Mouse (Mus musculus): ENCODE results near the gene Trappc2l.

Gene Trappc2l

DNA sequence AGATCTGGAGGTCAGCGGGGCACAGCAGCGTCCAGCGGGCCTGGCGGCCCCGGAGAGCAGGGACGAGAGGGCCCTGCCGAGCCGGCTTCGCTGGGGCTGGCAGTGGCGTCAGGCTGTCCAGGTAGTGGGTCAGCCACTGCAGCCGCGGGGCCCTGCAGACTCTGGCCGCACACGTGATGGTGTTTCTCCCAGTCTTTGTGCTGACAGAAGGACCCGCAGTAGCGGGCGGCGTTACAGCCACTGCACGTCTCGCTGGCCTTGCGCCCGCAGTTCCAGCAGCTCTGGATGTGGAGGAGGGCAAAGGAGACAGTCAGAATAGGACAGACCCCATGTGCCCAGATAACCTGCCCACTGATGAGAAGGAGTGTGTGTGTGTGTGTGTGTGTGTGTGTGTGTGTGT lies 19.3 kb downstream of the Trappc2l start:
- POLR2A ChIA-PET: interaction anchor here in 2 of 4 experiments (0.6 to 1.1 kb wide), 5 partner anchors 8 to 438 kb away, joined by 3 to 4 read pairs (median 3); partner anchors contain the start of gene Pabpn1l (in 1 of the 2)
- CTCF ChIA-PET: interaction anchor here (0.6 to 1.5 kb wide), 4 partner anchors 12 to 402 kb away, joined by 3 to 9 read pairs (median 5); no protein-coding TSS in a partner anchor

DNA sequence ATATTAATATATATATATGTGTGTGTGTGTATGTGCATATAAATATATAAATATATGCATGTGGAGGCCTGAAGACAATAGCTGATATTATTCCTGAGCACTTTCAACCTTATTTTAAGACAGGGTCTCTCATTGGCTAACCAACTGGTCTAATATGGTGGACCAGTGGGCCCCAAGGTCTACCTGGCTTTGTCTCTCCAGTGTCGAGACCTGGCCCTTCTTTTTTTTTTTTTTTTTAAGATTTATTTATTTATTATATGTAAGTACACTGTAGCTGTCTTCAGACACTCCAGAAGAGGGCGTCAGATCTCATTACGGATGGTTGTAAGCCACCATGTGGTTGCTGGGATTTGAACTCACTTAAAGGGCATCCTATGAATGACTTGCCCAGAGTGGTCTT lies 20.7 kb downstream of the Trappc2l start:
- CTCF ChIA-PET: interaction anchor here in 2 of 4 experiments (0.7 to 1.6 kb wide), 2 partner anchors 28 to 263 kb away, joined by 3 to 4 read pairs; no protein-coding TSS in a partner anchor
- POLR2A ChIA-PET: interaction anchor here in 2 of 4 experiments (0.7 to 1.4 kb wide), 8 partner anchors 10 to 569 kb away, joined by 3 to 6 read pairs (median 4); partner anchors contain the start of gene Cdt1 (in 1 of the 2)

DNA sequence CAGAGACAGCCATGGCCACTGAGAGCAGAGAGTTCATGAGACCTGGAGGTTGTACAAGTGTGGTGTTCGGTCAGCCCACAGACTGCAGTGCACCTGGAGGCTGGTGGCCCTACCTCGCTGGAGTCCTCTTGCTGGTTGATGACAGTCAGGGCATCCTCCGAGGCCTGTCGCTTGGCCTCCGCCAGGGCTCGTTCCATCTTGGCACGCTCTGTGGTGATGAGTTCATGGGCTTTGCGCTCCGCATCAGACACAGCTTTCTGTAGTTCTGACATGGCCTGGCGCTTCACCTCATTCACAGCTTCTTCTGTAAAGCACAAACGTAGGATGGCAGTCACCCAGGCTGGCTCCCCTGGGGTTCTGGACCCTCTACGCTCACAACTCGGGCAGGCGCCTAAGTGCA lies 21.8 kb downstream of the Trappc2l start:
- ChIA-PET POLR2A (interaction anchor here in 2 of 4 experiments (0.6 to 1.3 kb wide), 4 partner anchors 9 to 1440 kb away, joined by 3 to 4 read pairs (median 3); partner anchors contain the start of gene Def8 (in 1 of the 2)), CTCF (interaction anchor here in 1 of 4 experiments (0.6 kb wide), 1 partner anchor 333 kb away, joined by 3 read pairs; no protein-coding TSS in a partner anchor)

DNA sequence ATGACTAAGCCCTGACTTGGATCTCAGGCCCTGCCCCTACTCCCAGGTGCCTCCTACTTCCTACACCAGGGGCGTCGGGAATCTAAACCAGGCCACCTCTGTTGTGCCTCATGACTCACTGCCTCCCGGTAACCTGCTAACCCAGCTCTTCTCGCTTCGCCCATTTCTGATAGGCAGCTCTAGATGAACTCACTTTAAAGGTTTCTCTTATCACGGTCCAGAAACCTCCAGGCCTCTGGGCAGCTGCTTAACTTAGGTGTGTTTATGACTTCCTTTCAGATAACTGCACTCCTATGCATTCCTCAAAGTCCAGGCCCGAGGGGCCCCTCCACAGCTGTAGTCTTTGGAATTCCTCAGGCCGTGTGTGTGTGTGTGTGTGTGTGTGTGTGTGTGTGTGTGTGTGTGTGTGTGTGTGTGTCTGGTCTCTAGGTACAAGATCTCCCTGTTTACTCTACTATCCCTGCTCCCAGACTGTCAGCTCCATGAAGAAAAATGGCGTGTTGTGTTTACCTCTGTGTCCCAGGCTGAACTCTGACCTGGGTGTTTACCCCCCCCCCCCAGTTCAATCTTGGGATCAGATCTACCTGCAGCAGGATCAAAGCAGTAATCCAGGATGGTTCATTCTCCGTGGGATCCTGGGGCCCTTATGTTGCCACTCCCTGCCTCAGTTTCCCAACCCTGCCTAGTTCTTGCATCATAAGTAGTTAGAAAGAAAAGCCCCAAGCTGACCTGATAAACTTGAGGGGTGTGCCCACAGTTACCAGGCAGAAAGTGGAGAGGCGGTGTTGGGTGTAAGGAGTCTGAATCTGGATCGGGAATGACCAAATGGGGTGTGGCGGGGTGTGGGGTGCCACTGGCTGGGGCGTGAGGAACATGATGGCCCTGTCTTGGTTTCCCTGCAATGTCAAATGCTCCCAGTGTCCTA lies 24.7 kb downstream of the Trappc2l start:
- ChIA-PET CTCF (interaction anchor here (0.6 to 1.2 kb wide), 6 partner anchors 23 to 633 kb away, joined by 3 to 7 read pairs (median 4); partner anchors contain the start of gene Cdt1 (in 1 of the 4)), POLR2A (interaction anchor here in 3 of 4 experiments (0.6 to 1.6 kb wide), 7 partner anchors 10 to 598 kb away, joined by 3 to 6 read pairs (median 3); partner anchors contain the start of genes Galns (in 1 of the 3) and Pabpn1l (in 1 of the 3))

DNA sequence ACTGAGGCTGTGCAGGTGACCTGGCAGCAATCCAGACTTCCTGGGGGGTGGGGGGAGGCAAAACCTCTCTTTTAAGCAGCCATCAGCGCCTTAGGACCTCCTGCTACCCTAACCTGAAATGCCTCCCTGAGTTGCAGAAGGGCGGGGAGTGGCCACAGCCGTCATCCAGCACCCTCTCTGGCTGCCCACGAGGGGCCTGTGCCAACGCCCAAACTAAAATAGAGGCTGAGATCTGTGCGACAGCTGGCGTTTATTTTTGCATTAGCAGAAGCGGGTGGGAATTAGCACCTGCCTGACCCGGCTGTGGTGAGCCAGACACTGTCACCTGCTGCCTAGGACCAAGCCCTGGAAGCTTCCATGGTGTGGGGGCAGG lies 25.3 kb downstream of the Trappc2l start:
- POLR2A ChIA-PET: interaction anchor here in 1 of 4 experiments (0.6 to 1.6 kb wide), 4 partner anchors 14 to 353 kb away, joined by 3 to 6 read pairs (median 3); partner anchors contain the start of genes Galns and Pabpn1l
- CTCF ChIA-PET: no interaction called here

DNA sequence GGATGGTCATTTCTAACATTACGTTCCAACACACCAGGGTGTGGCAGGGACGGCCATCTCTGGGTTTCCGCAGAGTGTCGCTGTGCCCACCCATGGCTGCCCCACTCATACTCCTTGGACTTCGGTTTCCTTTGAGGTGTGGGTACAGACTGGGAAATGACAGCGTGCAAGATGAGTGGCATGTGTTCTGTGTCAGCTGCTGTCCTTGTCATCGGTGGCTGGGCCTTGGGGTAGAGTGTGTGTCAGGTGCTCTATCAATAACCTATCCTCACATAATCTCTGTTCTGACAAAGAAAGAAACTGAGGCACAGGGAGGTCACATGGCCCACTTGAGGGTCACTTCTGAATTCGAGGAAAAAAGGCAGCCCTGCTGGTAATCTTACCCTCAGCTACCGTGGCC lies 25.8 kb downstream of the Trappc2l start:
- ChIA-PET POLR2A (interaction anchor here in 1 of 4 experiments (0.9 to 1.1 kb wide), 2 partner anchors 40 to 62 kb away, joined by 3 read pairs; no protein-coding TSS in a partner anchor), CTCF (no interaction called here)

DNA sequence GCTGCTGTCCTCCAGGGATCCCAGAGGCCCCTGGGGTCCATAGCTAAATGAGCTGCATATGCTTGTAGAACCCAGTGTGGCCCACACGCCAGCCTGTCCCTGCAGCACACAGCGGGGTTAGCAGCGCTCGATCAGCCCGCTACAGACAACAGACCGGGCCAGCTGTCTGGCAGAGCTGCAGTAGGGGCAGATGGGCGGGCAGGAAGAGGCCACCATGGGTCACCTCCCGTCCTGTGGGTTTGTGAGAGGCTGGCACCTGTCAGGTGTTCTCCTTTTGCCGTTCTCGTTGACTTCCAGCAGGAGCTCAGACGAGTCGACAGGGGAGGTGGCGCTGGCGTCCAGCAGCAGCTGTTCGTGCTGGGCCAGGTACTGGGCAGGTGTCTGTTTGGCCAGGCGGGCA lies 27.2 kb downstream of the Trappc2l start:
- ChIA-PET POLR2A (interaction anchor here in 2 of 4 experiments (0.6 to 0.8 kb wide), 2 partner anchors 64 to 486 kb away, joined by 3 to 4 read pairs; no protein-coding TSS in a partner anchor), CTCF (interaction anchor here (0.6 to 1.5 kb wide), 6 partner anchors 20 to 1429 kb away, joined by 3 to 5 read pairs (median 4); no protein-coding TSS in a partner anchor)

DNA sequence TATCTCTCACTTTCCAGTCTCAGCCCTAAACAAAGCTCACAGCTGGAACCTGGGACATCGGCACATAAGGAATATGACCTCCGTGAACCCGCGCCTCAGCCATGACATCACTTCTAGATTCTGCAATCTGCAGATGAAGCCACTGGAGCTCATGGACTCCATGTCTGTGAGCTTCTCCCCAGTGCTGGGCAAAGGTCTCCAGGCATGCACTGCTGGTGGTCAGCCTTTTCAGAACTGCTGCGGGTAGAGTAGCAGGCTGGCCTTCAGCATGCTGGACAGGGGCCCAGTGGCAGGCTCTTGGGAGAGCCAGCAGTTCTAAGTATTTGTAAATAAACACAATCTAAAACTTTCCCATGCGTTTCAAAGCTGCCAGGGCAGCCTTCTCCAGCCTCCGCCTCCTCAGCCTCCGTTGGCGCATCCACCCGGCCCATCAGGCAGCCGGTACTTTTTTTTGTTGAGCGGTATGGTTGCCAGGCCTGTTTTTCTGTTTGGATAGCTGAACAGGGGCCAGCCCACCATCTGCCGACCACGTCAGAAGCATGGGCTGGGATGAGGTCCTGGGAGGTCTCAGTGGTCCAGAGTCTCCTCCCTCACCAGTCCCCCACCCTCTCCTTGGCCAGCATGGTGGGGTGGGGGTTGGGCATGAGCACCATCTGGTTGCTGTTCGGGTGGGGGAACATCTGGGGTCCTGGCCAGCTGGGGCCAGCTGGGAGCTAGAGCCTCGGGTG lies 28.2 kb downstream of the Trappc2l start:
- CTCF ChIA-PET: interaction anchor here (0.7 to 1.2 kb wide), 5 partner anchors 11 to 212 kb away, joined by 3 to 5 read pairs (median 4); no protein-coding TSS in a partner anchor

DNA sequence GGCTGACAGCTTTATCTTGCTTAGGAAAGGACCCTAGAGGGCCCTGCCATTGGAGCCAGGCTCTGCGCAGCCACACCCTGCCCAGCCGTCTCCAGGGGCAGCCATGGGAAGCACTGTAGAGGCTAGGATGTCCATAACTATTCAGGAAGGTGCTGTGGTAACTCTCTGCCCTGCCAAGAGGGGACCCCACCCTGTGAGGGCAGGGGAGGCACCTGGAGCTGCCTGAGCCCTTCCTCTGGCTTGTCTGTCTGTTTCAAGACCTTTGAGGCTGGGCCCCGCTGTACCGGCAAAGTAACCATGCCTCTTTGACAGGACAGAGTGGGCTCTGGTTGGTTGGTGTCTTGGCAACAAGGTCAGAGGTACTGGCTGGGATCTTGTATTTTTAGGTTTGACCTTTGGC lies 29.4 kb downstream of the Trappc2l start:
- ChIA-PET POLR2A (interaction anchor here in 2 of 4 experiments (0.5 to 1.7 kb wide), 6 partner anchors 10 to 1643 kb away, joined by 3 to 5 read pairs (median 3); partner anchors contain the start of gene Acsf3 (in 1 of the 2)), CTCF (interaction anchor here in 2 of 4 experiments (0.8 to 1.6 kb wide), 3 partner anchors 19 to 23 kb away, joined by 3 to 9 read pairs (median 4); no protein-coding TSS in a partner anchor)

More for the DNA sequence above, 28.2 kb downstream of the Trappc2l start:
- POLR2A ChIA-PET: interaction anchor here in 1 of 4 experiments (0.8 to 1.7 kb wide), 2 partner anchors 20 to 65 kb away, joined by 4 read pairs; no protein-coding TSS in a partner anchor

DNA sequence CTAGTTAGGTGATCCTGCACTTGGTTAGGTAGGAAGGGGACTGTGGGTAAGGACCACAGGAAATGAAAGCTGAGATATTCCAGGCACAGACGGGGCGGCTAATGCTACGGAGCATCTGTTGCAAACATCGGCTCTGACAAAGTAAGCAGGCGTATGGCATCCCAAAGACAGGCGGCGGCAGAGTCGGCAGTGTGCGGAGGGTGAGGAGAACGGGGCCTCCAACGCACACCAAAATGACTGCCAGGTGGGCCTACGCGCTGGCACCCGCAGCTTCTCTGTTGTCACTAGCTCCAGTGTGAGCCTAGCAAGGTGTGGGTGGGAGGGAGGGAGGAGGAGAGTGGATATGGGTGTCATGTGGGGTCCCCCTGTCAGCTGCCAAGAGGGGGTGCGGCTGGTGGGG lies 30.0 kb downstream of the Trappc2l start:
- POLR2A ChIA-PET: interaction anchor here in 2 of 4 experiments (0.5 to 1.7 kb wide), 8 partner anchors 10 to 1643 kb away, joined by 3 to 7 read pairs (median 3); partner anchors contain the start of genes Acsf3 (in 1 of the 2), Galns (in 1 of the 2) and Trappc2l (in 1 of the 2)
- CTCF ChIA-PET: interaction anchor here in 3 of 4 experiments (0.5 to 1.6 kb wide), 8 partner anchors 10 to 675 kb away, joined by 3 to 13 read pairs (median 5); no protein-coding TSS in a partner anchor

DNA sequence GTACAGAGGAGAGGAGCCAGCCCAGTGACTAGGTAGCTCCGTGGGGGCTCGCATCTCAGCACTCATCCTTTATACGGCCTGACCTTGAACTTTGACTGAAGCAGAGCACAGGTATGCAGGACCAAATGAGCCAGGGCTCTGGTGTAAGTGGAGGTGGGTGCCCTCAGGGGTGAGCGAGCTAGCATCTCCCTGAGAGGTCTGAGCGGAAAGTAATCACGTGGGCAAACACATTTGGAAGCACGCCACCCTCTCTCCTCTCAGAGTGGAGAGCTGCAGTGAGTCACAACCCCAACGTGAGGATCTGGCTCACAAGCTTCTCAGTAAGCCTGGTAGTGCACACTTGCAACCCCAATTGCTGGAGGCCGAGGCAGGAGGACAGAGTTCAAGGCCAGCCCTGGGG lies 30.6 kb downstream of the Trappc2l start:
- CTCF ChIA-PET: interaction anchor here in 2 of 4 experiments (1.0 to 1.5 kb wide), 6 partner anchors 9 to 79 kb away, joined by 3 to 8 read pairs (median 4); no protein-coding TSS in a partner anchor
- POLR2A ChIA-PET: interaction anchor here in 2 of 4 experiments (1.2 to 1.7 kb wide), 5 partner anchors 9 to 149 kb away, joined by 3 to 7 read pairs (median 3); partner anchors contain the start of genes Galns (in 1 of the 2) and Trappc2l (in 1 of the 2)

DNA sequence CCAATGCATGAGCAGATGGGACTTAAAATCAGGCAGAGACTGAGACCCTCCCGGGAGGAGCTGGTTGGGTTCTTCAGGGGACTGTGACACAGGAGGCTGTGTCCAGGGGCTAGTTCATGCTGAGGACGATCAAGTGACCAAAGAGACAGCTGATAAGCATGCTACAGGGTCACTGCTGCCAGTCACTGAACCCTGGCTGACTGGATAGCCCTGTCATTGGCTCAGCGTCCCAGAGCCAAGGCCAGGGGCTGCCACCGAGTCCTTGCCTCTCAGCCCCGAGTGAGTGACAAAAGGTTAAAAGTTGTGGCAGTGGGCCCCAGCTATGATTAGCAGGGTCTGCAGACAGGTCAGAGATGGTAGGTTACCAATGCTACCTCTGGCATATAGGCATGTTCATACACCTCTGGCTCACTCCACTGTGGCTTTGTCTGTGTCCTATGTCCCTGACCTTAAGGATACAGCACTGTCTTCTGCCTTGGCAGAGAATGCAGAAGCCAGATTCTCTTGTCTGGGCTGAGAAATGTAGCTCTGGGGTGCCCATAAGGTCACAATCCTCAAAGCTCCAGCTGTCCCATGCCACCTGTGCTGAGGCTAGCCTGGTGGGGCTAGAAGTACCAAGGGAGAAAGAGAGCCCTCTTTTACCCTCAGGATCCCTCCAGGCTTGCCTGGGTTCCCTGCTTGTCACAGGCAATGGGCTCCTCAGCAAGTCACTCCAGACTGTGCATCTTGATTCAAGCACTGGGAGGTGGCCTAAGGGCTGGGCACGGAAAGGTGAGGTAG lies 32.9 kb downstream of the Trappc2l start:
- ChIA-PET CTCF (no interaction called here), POLR2A (no interaction called here)

DNA sequence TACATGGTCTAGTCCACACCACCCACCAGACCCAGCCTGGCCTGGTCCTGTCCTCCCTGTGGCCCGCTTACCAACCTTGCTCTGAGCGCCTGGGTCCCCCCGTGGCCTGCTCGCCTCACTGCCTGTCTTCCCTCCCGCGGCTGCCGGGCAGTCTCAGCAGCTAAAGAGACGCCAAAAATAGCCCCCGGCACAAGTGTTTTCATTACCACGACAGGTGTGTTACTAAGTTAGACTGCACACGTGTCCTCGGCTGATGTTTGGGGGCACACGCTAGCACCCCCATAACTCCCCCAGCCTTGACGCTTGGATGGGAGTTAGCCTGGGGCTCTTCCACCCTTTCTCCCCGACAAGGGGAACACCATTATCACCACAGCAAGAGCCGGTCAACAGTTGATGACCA lies 34.9 kb downstream of the Trappc2l start:
- POLR2A ChIA-PET: no interaction called here
- CTCF ChIA-PET: no interaction called here

DNA sequence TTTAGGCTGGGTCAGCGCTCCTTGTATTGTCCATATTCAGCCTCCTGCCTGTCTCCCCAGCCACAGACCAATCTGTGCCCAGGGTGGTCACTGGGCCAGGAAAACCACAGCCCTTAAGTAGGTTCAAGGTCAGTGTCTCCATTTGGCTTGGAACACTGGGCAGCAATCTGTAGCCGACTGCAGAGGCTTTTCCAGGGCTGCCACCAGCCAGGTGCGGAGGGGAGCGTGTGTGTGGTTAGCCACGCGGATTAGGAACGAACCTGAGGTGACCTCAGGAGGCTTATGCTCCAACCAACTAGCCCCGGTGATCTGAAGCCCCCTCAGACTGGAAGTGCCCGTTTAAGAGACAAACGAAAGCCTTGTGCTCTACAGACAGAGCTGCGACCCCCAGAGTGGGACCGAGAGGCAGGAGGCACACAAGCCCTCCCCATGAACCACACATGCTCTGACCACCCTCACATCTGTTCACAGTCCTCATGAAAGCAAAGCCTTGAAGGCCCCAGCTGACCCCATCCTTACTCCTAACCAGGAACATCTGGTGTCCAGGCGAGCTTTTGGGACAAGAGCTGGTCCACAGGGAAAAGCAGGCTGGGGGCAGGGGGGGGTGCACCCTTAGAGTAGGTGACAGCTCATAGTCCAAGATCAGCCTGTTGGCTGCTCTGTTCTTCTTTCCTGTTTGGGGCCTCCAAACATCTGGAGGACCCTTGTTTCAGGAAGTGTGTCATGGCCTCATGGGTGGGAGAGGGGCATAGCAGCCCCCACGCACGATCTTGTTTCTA lies 36.9 kb downstream of the Trappc2l start:
- POLR2A ChIA-PET: interaction anchor here in 1 of 4 experiments (0.7 to 0.8 kb wide), 2 partner anchors 23 to 32 kb away, joined by 3 read pairs; no protein-coding TSS in a partner anchor
- CTCF ChIA-PET: interaction anchor here in 3 of 4 experiments (0.6 to 1.4 kb wide), 5 partner anchors 12 to 552 kb away, joined by 3 to 7 read pairs (median 4); no protein-coding TSS in a partner anchor

DNA sequence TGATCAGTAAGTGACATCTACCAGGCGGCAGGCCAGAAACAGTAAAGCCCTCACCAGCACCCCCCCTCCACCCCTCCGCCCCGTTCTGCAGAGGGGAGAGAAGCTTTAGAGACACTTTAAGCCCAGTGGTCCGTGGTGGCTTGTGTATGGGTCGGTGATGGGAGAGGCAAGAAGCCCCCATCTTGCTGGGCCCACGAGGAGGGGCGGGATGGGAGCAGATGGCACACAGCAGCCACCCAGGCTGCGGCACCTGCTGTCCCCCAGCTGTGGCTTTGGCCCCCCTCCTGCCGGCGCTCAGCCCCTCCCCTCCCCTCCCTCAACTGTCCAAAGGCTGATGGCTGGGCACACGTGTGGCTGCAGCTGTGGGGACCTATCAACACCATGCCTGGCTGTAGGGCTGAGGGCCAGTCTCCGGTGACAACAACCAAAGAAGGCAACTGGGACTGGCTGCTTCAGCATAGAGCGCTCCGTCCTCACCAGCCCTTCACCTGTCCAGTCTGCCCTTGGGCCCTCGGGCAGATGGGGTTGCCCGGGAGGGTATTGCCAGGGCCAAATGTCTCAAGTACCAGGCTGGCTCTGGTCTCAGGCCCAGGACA lies 40.0 kb downstream of the Trappc2l start:
- ChIA-PET CTCF (interaction anchor here in 2 of 4 experiments (1.0 to 1.5 kb wide), 3 partner anchors 8 to 9 kb away, joined by 3 to 5 read pairs (median 5); no protein-coding TSS in a partner anchor), POLR2A (interaction anchor here in 1 of 4 experiments (0.6 kb wide), 1 partner anchor 160 kb away, joined by 3 read pairs; no protein-coding TSS in a partner anchor)

DNA sequence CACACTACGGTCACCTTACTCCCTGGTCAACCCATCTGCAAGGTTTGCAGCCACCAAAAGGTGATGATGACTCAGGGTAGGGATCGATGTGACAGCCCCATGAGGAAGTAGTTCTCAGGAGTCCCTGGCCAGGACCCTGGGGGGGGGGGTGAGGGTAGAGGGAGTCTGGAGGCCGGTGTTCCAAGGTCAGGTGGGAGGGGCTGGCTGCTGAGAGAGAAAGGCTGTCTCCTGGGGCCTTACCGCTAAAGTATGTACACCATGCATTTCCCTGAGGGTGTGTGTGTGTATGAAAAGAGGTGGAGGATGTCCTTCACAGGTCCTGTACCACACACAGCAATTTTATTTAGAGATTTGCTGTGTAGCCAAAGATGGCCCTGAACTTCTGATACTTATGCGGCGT lies 41.2 kb downstream of the Trappc2l start:
- POLR2A ChIA-PET: interaction anchor here in 2 of 4 experiments (0.6 to 1.5 kb wide), 4 partner anchors 10 to 659 kb away, joined by 3 to 5 read pairs (median 3); no protein-coding TSS in a partner anchor
- CTCF ChIA-PET: interaction anchor here in 1 of 4 experiments (0.6 kb wide), 1 partner anchor 550 kb away, joined by 3 read pairs; no protein-coding TSS in a partner anchor

Data from embryonic stem cell, embryonic (primary cell).